Mouse (Mus musculus) cortical plate, adult 2 months (tissue): ENCODE data around the gene C2cd3.

Experiments
- CTCF ChIP-seq: fragments of 200-500 bp; IDR thresholded peaks from 2 replicates; pipeline ENCODE4 v1.5.1; 2011; ENCODE audit warnings: mild to moderate bottlenecking, control low read depth, low read length; ENCODE audit not compliant: insufficient read depth; ENCODE audit errors: extremely low read depth
- POLR2A ChIP-seq: fragments of 200-500 bp; IDR thresholded peaks from 2 replicates; pipeline ENCODE4 v1.6.1; 2011; ENCODE audit warnings: mild to moderate bottlenecking, low read length, control low read depth; ENCODE audit not compliant: insufficient read depth; ENCODE audit errors: extremely low read depth

DNA sequence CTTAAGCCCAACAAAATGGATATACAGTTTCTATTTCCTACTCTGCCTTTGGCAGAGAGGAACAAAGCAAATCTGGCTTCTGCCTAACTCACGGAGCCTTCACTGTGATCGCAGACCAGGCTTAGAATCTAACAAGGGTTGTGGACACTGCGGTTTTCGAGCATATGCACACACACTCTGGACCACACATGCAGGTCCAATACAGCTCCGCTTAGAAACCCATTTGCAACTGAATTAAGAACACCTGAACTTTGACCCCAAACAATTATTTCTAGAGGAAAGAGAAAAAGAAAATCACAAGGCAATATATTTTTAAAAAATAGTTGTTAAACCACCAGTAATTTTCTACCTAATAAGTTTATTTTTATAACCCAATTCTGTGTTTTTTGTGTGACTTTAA, 15.7 kb upstream of the C2cd3 start:
- TF ChIP-seq CTCF (no peak), POLR2A (no peak)
